Mouse (Mus musculus) c-Kit-positive CD71-positive TER-119-negative erythroid progenitor cells, embryonic 14.5 days (primary cell): ENCODE data around the gene Mgrn1.
A peak's percentile ranks its signal among the peaks of the same experiment; 100 is the strongest.

ENCODE experiments used
- DNase-seq: peaks from one replicate; pipeline ENCODE4 v3.0.0-alpha.2; 2013; ENCODE audit warnings: low read depth

Mgrn1 gene

DNA sequence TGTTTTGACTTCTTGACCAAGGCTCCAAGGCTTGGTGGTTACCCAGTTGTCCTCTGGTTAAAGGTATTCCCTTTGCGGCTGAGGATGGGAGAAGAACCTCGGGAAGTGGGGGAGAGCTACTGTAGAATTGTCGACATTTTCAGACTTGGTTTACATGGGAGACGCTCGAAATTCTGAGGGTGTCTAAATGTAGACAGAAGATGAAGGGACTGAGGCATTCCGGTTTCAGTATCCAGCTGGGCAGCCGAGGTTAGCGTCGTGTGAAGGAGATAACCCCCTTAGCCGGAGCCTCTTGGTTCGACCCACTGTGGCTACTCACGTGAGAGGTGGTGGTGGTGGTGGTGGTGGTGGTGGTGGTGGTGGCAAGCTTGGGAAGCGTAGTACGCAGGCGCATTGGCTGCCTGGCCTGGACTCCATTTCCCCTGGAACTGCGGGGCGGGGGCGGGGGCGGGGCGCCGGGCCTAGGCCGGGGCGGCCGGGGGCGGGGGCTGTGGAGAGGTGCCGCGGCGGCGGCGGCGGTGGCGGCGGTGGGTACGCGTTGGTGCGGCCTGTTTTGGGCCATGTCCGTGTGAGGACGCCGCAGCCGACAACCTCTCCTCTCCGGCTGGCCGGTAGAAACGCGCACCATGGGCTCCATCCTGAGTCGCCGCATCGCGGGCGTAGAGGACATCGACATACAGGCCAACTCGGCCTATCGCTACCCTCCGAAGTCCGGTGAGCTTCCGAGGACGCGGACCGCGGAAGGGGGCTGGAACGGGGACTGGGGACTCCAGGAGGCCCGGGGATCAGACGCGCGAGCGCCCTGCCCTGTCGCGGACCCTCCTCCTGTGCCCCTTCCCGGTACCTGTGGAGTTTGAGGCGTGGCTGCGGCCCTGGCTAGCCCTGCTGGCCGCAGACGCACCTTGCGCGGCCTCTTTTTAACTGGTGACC lies at the start of gene Mgrn1:
TSS of gene Mgrn1 (plus strand) at position 490 of the 930 bp plus-strand sequence.
- DNase-seq: peak; percentile 85

DNA sequence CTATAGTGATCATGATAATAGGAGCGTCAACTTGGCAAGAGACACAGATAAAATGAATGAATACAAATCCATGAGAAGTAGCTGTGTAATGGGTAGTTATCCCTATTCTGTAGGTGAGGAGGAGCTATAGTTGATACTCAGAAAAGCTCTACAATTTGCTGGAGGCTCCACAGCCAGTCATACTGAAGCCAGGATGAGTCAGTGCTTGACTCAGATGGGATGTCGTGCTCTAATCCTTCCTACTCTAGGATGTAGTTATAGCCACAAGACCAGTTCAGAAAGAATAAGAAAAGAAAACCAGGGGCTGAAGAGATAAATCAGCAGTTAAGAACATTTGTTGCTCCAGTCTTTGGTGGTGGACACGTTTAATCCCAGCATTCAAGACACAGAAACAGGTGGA lies 48.4 kb upstream of the Mgrn1 start:
- DNase-seq: no peak

DNA sequence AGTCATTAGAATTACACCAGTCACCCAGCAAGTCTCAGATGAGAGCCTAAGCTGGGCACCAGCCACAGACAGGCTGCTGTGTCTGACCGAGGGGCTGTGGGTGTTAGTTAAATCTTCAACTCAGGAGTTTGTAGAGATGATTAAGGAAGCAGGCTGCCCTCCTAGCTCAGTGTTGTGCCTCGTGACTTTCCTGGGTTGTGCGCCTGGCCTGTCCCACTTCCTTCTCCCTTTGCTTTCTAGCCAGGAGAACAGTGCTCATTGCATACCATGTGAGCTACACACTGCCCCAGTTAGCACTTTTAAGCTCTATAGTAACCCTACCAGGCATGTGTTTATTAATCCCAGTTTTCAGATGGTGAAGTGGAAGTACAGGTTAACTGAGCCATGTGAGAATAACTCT lies 46.5 kb upstream of the Mgrn1 start:
- no peak for DNase-seq

DNA sequence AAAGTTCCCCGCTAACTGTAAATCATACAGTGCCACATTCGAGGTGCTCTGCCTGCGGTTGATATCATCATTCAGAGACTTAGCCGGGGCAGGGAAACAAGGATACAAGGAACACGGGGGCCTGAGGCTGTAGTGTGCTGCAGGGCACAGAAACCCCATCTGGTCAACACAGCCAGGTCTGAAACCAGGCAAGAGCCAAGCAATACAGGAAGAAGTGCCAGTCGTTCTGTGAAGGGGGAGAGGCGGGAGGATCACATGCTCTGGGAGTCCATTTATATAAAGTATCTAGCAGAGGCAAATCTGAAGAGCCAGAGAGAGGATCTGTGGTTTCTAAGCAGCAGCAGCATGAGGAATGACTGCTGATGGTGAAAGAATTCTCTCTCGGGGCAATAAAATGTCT lies 45.8 kb upstream of the Mgrn1 start:
- no peak for DNase-seq

DNA sequence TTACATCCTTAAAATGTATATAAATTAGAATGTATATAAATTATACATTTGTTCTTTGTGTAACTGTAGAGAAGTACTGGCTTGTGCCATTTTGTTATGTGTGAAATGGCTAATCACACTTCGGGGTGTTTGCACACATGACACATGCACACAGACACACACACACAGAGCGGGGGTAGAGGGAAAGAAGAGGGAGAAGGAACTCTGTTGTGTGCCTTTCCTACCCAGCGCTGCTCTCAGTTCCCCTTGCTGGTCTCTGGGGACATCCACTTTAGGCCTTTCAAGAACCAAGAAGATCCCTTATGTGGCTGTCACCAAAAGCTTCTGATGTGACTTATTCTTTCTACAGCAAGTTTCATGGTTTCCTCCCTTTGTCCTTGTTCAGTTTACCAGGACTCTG lies 39.0 kb upstream of the Mgrn1 start:
- no peak for DNase-seq

DNA sequence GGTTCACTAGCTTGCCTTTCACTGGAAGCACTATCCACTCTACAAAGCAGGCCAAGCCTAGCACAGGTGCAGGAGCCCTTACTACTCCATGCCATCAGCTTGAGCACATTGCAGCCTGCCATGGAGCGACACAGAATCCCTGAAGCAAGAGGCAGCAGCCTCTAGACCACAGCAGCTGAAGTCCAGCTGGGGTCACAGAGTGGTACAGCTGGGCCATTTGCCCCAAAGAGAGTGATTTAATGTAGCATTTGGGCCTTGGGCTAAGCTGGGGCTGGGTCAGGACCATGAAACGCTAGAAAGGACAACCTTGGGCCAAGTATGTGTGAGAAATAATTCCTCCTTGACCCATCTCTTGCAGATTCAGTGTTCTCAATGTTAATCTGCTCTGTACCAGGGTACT lies 38.0 kb upstream of the Mgrn1 start:
- DNase-seq: no peak

DNA sequence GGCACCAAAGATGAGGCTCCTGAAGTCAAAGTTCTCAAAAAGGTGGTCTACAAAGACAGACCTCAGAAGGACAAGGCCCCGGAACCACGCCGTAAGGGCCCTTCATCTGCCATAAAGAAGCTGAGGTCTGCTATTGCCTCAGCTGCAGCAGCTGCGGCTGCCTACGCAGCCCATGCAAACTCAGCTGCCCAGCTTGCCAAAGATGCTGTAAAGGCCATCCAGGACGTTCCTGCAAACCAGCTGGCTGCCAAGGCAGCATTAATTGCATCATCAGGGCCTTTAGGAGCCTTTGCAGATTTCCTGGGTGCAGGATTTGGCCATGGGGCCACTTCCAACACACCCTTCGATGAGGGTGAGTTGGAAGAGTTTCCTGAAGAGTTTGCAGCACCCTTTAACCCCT lies 35.7 kb upstream of the Mgrn1 start:
- no peak for DNase-seq

DNA sequence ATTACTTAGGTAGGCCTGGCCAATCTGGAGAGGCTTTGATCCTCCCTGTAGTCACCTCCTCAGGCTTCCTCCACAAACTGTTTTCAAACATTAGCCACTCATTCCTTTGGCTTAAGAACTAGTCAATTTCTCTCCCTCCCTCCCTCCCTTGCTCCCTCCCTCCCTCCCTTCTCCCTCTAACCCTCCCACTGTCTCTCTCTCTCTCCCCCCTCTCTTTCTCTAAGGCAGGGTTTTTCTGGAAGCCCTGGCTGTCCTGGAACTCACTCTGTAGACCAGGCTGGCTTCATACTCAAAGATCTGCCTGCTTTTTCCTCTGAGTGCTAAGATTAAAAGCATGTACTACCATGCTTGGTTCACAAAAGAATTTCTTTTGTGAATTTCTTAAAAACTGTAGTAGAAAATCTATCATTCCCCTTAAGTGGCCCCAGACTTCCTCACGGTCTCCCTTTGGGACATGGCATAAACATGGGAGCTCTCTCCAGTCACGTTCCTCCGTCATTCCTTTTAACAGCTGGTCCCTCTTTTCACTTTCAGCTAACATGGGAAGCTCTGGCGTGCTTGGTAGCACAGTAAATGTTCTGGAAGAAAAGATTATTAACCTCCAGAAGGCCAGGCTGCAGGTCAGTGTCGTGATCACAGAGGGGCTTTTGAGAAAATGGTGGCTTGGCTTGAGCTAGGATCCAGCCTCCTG lies 35.0 kb upstream of the Mgrn1 start:
- no peak for DNase-seq

DNA sequence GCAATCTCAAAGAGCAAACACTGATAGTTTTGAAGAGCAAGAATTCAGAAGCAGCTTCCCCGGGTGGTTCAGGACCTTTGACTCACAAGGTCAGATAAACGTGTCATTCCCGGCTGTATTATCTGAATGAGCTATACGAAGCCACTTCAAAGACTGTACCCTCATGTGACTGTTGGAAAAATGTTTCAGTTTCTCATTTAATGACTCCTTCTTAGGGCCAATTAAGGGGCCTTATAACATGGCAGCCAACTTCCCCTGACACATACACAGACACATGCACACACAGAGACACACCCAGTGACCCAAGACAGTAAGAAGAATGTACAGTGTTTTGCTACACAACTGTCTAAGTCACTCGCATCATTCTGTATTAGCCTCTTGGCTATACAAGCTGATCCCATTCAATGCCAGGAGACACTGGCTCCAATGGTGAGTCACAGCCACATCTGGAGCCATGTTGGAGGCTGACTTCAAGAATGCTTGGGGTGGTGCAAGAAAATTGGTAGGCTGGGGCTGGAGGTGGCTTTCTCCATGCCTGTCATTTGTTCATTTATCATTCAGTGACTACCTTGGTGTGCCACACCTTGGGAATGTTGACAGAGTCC lies 30.9 kb upstream of the Mgrn1 start:
- no peak for DNase-seq

DNA sequence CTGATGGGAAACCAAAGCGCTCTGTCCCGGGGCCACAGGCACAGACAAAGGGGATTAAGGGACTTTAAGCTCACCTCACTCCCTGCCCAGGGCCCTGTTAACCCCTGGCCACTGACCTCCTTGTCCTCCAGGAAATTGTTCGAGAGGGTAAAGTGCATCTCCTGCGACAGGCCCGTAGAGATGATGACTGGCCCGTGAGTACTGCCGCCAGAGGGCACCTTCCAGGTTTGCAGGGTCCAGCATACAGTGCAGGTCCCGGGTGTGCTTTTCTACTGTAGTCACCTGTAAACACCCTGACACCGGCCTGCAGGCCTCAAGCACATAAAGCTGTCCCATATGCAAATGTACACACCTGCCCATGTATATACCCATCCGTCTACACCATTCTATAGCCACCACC lies 24.7 kb upstream of the Mgrn1 start:
- no peak for DNase-seq

DNA sequence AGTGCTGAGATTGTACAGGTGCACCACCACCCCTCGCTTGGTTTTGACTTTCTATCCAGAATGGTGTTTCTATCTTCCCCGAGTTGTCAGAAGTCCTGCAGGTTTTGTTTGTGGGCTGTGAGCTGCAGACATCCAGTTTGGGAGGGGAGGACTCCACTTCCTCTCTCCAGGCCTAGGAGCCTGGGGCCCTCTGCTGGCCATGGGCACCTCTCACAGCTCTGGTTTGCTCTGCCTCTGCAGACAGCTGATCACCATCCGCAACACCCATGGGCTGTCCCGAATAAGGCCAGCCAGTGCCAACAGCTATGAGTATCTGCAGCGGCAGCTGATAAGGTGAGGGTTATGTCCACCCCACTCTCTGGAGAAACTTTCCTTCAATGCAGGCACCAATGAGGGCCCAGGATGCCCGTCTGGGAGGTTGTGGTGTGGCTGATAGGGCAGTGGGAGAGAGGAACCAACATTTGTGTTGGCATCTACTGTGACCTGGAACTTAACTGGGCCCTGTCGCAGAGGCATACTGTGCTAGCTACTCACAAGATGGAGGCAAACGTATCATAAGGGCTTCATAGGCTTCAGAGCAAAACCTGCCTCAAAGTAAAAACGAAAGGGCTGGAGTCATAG lies 23.1 kb upstream of the Mgrn1 start:
- no peak for DNase-seq

DNA sequence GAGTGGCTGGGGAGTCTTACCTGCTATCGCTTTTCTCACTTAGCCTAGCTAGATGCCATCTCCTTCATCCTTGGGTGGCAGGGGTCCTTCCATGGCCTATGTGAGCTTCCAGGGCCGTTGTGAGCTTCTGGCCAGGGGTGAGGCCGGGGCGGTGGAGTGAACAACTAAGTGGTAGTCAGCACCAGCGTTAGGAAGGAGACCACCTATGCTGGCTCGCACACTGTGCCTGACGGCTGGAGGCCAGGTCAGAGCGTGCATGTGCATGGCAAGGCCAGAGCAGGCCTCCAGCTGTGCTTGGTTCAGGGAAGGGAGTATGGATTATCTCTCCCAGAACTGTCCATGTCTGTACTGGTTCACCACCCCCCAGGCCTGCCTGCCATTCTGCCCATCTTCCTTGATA lies 22.3 kb upstream of the Mgrn1 start:
- no peak for DNase-seq

DNA sequence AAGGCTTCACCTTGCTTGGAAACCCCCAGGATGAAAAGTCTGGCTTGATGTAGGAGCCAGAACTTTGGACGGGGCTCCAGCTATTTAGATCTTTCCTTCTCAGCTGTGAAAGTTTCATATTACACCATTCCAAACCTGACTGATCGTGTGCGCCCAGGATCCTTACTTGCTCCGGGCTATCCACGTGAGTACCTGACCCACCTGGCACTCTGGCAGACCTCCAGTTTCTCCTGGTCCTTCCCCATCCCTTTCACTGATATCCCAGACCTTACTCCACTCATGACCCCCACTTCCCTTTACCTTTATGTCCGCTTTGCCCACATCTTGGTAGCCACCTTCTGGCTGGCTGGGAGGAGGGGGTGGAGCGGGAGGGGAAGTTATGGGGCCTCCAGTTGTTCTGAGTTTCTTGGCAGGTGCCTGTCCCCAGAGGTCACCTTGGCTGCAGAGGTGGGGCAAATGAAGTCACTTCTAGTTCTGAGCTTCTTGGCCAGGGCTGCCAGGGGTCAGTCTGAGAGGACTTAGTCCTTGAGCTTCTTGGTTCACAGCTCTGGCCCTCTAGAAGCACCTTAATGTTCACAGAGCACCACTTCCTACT lies 19.9 kb upstream of the Mgrn1 start:
- no peak for DNase-seq

DNA sequence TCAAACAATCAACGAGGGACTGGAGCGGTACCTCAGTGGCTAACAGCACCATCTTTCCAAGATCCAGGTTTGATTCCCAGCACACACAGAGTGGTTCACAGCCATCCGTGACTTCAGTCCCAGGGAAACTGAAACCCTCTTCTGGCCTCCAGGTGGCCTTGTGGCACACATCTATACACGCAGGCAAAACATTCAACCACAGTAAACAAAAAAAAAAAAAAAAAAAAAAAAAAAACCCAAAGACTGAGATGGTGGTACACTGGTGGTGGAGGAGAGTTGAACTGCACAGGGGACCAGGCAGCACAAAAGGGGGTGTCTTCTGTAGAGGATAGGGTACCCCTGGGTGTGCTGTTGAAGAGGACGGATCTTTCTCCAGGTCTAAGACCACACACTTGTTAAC lies 15.6 kb upstream of the Mgrn1 start:
- no peak for DNase-seq

DNA sequence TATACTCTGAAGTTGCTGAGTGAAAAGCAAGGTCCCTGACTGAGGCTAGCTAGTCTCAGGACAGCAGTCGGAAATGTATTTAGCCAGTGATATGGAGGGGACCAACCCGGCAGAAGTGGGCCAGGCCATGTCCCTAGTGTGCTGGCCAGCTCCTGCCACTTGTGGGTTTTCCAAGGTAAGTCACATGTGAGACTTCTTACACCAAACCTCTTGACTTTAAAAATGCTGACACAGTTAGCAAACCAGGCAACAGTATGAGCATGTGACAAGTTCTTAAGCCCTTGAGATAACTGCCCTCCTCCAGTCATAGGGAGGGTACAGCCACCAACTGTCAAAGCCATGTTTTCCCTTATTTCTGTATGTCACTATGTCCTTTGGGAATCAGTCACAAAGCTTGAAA lies 14.1 kb upstream of the Mgrn1 start:
- no peak for DNase-seq

DNA sequence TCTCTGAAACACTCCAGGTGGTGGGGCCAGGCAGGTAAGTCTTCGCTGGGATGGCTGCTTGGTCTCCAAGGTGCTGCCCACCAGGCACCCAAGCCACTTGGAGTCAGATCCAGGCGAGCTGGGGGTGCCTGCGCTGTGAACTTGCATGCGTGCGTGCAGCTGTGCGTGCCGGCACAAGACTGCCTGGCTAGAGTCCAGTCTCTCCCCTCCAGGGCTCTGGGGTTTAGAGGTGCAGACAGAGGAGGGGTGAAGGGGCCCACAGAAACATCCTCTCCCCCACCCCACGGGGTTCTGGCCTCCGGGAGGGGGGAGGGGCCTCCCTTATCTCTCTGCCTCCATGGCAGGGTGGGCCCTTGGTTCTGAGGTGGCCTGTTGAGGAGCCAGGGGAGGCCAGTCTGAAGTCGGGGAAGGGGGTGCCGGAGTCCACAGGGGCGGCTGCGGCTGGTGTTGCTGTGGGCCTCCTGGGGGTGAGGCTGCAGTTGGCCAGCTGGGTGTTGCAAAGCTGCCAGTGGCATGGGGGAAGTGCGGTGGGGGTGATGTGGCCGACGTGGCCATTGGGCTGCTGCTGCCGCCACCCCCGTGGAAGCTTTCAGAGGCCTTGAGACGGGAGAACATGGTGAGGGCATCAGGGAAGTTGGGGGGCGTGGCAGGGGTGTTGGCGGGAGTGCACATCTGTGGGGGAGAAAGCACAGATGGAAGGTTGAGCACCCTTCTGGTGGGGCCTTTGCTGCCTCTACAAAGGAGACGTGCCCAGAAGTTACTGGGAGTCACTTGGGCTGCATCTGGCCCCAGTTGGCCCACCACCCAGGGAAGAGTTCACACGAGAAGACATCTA lies 10.6 kb upstream of the Mgrn1 start:
- no peak for DNase-seq

DNA sequence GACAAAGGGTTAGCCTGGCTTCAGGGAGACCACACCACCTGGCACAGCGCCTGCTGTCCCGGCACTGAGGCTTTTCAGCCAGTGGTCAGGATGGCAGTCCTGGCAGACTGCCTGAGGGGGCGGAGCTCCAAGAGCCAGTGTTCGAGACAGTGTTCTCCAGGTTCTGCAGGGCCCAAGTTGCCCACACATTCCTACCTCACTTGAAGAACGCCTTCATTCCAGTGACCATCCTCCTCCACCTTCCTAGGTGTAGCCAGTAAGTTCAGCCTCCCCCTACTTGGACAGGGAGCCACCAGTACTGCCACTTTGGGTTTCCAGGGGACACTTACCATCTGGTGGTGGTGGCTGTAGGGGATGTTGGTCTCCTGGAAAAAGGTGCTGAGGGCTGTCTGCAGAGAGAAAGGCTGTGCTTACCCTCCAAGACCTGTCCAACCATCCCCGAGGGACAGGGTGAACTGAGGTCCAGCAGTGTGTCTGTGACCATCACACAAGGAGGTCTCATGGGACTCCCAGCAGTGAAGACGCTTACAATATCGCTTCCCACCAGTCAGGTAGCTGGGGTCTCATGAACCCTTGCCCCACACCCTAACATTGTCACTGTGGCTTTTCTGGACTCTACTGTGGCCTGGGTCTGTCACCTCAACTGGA lies 9.9 kb upstream of the Mgrn1 start:
- no peak for DNase-seq

DNA sequence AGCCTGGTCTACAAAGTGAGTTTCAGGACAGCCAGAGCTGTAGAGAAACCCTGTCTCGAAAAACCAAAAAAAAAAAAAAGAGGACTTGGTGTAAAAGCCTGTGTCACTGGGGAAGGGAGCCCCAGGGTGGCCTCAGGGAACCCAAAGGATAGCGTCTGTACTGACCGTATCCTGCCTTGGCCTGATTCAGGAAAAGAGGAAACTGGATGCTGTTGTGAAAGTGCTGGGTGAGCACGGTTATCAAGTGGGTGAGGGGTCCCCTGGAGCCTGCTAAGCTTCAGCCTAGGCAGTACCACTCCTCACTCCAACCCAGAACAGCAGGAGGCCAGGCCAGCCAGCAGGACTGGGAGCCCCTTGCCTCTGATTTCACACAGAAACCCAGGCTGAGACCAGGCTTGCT lies 8.9 kb upstream of the Mgrn1 start:
- DNase-seq: no peak

DNA sequence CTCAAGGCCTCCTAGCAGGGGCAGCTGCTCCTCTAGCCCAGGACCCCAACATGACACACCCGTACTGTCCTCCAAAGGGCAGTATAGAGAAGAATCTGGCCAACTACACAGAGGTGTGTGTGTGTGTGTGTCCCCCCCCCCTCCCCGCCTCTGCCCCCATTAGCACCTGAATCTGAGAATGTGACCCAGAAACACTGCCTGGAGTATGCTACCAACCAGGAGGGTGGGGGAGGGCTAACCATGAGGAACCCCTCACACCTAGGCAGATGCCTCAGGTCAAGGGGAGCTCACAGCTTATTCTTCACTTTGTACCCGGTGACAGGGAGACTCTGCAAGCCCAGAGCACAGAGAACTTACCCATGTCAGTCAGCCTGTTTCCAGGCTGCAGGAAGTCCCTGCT lies 8.3 kb upstream of the Mgrn1 start:
- no peak for DNase-seq

DNA sequence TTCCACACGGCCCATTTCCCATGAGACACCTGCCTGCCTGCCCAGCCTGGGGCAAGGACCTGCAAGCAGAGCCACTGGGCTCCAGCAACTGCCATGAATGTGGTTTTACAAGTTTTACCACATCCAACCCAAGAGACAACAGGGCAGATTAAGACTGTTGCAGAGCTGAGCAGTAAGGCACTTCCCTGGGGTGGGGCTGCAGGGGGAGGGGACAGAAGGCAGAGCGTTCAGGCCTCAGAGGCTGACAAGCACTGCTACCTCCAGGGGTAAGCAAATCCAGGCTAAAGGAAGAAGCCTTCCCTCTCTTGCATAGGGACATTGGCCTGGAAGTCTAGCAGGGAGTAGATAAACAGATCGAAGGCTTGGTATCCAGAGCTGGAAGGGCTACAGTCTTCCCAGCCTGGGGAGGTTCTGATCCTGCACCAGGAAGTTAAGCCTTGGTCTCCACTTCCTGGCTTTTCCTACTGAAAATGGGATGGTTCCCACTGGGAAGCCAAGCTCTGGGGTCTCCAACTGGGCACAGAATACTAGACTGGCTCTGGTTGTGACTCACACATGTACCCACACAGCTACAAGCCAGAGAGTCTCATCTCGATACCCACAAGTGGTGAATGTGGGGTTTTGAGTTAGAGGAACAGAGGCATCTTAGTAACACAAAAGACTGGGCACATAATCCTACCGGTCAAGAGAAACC lies 7.7 kb upstream of the Mgrn1 start:
- no peak for DNase-seq
